ENCODE assay signal across 7 mouse cellular contexts in the genomic region with DNA sequence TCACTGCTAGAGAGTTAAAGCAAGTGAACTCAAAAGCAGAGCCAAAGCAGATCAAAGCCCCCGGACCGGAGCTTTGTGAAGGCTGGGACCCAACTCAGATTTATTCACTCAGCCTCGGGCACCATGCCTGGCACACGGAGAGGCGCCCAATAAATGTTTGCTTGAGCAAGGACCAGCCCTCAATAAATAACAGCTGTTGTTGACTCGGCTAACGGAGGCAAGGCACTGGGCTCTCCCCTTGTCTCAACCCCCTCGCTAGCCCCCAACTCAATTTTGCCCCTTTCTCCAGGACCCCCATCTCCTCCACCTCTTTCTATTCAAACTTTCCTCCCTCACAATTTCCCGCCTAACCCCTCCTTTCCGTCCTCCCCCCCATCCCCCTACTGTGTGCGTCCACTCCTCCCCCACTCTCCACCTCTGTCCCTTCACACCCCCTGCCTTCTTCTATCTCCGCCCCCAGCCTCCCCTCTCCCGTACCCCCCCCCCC. TPM values are rescaled to one million over a fixed set of nuclear protein-coding genes. Genes with fewer than 3 reads are reported as not detected.
DNase-seq lines count a peak whose midpoint lies in the region; ATAC-seq and TF ChIP-seq lines count a peak whose summit lies in the region.

No protein-coding gene starts in this region.

- WGBS in heart, postnatal 0 days = 19% methylated on average over 12 of the region's 13 CpGs
- WGBS in liver, embryonic 15.5 days (ENCODE audit: insufficient replicate concordance) = 12% methylated on average over 13 of the region's 13 CpGs

- no peak for TF ChIP-seq CTCF in brain, embryonic 14.5 days (IDR thresholded peaks at IDR 0.05; ENCODE audit: borderline replicate concordance, extremely low read depth, insufficient read depth, insufficient read length)
- TF ChIP-seq CTCF in heart, postnatal 0 days (IDR thresholded peaks at IDR 0.05; ENCODE audit: low read depth) = no peak

- H3K27ac ChIP-seq in heart, postnatal 0 days (ENCODE audit: low read depth) = peak overlapping the region; percentile 79
- H3K27ac ChIP-seq in liver, embryonic 15.5 days (replicated peaks) = no peak overlapping the region

- H3K4me3 ChIP-seq in heart, postnatal 0 days (ENCODE audit: low read depth, low read length) = peak overlapping the region; percentile 75
- peak overlapping the region; percentile 57 for H3K4me3 ChIP-seq in liver, embryonic 15.5 days (replicated peaks)

- no peak for TF ChIP-seq EP300 in heart, postnatal 0 days (IDR thresholded peaks at IDR 0.05; ENCODE audit: low read depth)

- H3K9me3 ChIP-seq in heart, postnatal 0 days (replicated peaks; ENCODE audit: control insufficient read depth, low read length) = no peaks in the 10 kb centered on the region
- no peaks in the 10 kb centered on the region for H3K9me3 ChIP-seq in liver, embryonic 15.5 days (replicated peaks)

- peaks cover 5% of the 10 kb centered on the region; the same call in 1 of the 2 replicates for H3K36me3 ChIP-seq in heart, postnatal 0 days (replicated peaks; ENCODE audit: control insufficient read depth, insufficient read depth, low read length)
- no peaks in the 10 kb centered on the region for H3K36me3 ChIP-seq in liver, embryonic 15.5 days (replicated peaks)

- peak overlapping the region; percentile 89 for H3K4me2 ChIP-seq in heart, postnatal 0 days (ENCODE audit: low read depth, low read length)
- H3K4me2 ChIP-seq in liver, embryonic 15.5 days = peak overlapping the region; percentile 66

- H3K27me3 ChIP-seq in heart, postnatal 0 days (ENCODE audit: control insufficient read depth, insufficient read depth, low read length) = no peaks in the 10 kb centered on the region
- H3K27me3 ChIP-seq in liver, embryonic 15.5 days = peaks cover 6% of the 10 kb centered on the region; the same call in 1 of the 2 replicates

- DNase-seq in ovary, postnatal 10 days (ENCODE audit: low spot score) = peak; percentile 8
- DNase-seq in ovary, adult 18-20 months (ENCODE audit: low spot score) = no peak
- DNase-seq in brain, embryonic 14.5 days (ENCODE audit: low read depth) = peak; percentile 69
- DNase-seq in heart, postnatal 0 days (ENCODE audit: low spot score) = peak; percentile 39
- no peak for DNase-seq in cerebellum, adult 9-11 months

- TF ChIP-seq POLR2A in brain, embryonic 14.5 days (IDR thresholded peaks at IDR 0.05; ENCODE audit: borderline replicate concordance, extremely low read depth, insufficient read depth, insufficient read length, poor library complexity, severe bottlenecking) = no peak

- H3K9ac ChIP-seq in heart, postnatal 0 days (replicated peaks; ENCODE audit: low read depth, low read length) = peak overlapping the region; percentile 72
- no peak overlapping the region for H3K9ac ChIP-seq in liver, embryonic 15.5 days

- peak; percentile 28 for ATAC-seq in heart, postnatal 0 days (ENCODE audit: insufficient read depth, low read depth)
- ATAC-seq in liver, embryonic 15.5 days (ENCODE audit: insufficient read depth) = peak; percentile 40; the same call in 1 of the 2 replicates
- no peak for ATAC-seq in megakaryocyte progenitor cell, adult 5-6 weeks (replicated peaks; ENCODE audit: poor library complexity)

- peaks cover 9% of the 10 kb centered on the region; the same call in 1 of the 2 replicates for H3K4me1 ChIP-seq in heart, postnatal 0 days (ENCODE audit: control insufficient read depth, insufficient read depth)
- H3K4me1 ChIP-seq in liver, embryonic 15.5 days (replicated peaks) = peaks cover 13% of the 10 kb centered on the region

RNA-seq across cellular contexts. Expression of a gene that starts 0.5 kb away (rescaled TPM):
- 107 and 121 TPM in 2 replicates for polyA plus RNA-seq in brain, embryonic 14.5 days (2012; rRNA removed)
- total RNA-seq in heart, postnatal 0 days (2014; rRNA removed; ENCODE audit: low replicate concordance) = 17.0 and 34.7 TPM in 2 replicates
- 13.6 and 14.8 TPM in 2 replicates for polyA plus RNA-seq in heart, postnatal 0 days (2015; fragmentation: Nextera tagmentation; extraction: Ambion mirVana)
- polyA plus RNA-seq in liver, embryonic 15.5 days (2015; fragmentation: Nextera tagmentation; extraction: Ambion mirVana) = 5.4 and 7.1 TPM in 2 replicates
- total RNA-seq in megakaryocyte progenitor cell, adult 5-6 weeks (2015) = 13.8 and 14.0 TPM in 2 replicates
- total RNA-seq in megakaryocyte progenitor cell, adult 5-6 weeks (2017) = 18.5 and 20.6 TPM in 2 replicates

RNA-seq across cellular contexts. Expression of a gene that starts 32.0 kb away (rescaled TPM):
- polyA plus RNA-seq in brain, embryonic 14.5 days (2012; rRNA removed) = 0.98 and 1.6 TPM in 2 replicates
- total RNA-seq in heart, postnatal 0 days (2014; rRNA removed; ENCODE audit: low replicate concordance) = 2.6 and 3.0 TPM in 2 replicates
- polyA plus RNA-seq in heart, postnatal 0 days (2015; fragmentation: Nextera tagmentation; extraction: Ambion mirVana) = 1.1 and 1.6 TPM in 2 replicates
- polyA plus RNA-seq in liver, embryonic 15.5 days (2015; fragmentation: Nextera tagmentation; extraction: Ambion mirVana) = 11.9 and 12.3 TPM in 2 replicates
- total RNA-seq in megakaryocyte progenitor cell, adult 5-6 weeks (2015) = 43.0 and 45.0 TPM in 2 replicates
- 96.4 and 121 TPM in 2 replicates for total RNA-seq in megakaryocyte progenitor cell, adult 5-6 weeks (2017)

Comparison
In these comparisons a context has a peak if more than half of its experiments do, and no peak if none do; other contexts are left out.
1. DNase-seq: peak in ovary, postnatal 10 days (single experiment), brain, embryonic 14.5 days (single experiment) and heart, postnatal 0 days (single experiment); none in ovary, adult 18-20 months (single experiment) and cerebellum, adult 9-11 months (single experiment).